Mouse (Mus musculus) heart, embryonic 12.5 days (tissue): ENCODE data around the gene Mansc4. TPM values are rescaled to one million over a fixed set of nuclear protein-coding genes. Genes with fewer than 3 reads are reported as not detected.

Experiments used
- polyA plus RNA-seq: library from polyadenylated mRNA; unstranded; fragments of >200 nt; fragmentation: Nextera tagmentation; extraction: Ambion mirVana; gene quantifications from 2 replicates; pipeline ENCODE4 v1.2.1, GENCODE M21; 2016

The Mansc4 gene
- polyA plus RNA-seq, 1 experiment from 2014 or later: 0.46 TPM

Other genes starting within 250 kb of the Mansc4 start
- gene Smco2, start 236.9 kb downstream of the Mansc4 start, polyA plus RNA-seq: not detected in 2 replicates
- gene Ppfibp1, start 198.5 kb downstream of the Mansc4 start, polyA plus RNA-seq: 83.9 and 84.8 TPM in 2 replicates
- gene 1700034J05Rik, start 132.6 kb downstream of the Mansc4 start, polyA plus RNA-seq: 0.17 and 0.23 TPM in 2 replicates
- gene Rep15, start 54.4 kb downstream of the Mansc4 start, polyA plus RNA-seq: 0.83 and 1.1 TPM in 2 replicates
- 110 and 119 TPM in 2 replicates for gene Mrps35, start 44.3 kb downstream of the Mansc4 start, polyA plus RNA-seq
- 7.4 and 7.9 TPM in 2 replicates for gene Klhl42, start 4.3 kb upstream of the Mansc4 start, polyA plus RNA-seq
- gene Pthlh, start 177.2 kb upstream of the Mansc4 start, polyA plus RNA-seq: 5.5 and 5.8 TPM in 2 replicates